Mouse (Mus musculus) cerebellum, adult 11-12 months (tissue): Measurements from ENCODE around the gene Cd320.
"Not testable (repeated sequence)": the region's sequence is repeated elsewhere in the genome, so short reads cannot be mapped to it uniquely, and the experiment has no call there.

Experiments used
- DNase-seq: peaks from one replicate; pipeline ENCODE4 v3.0.0; 2022

The Cd320 gene

GRCm38 (mm10) chr17:33826850-33827249, 16.0 kb upstream of the Cd320 start:
- DNase-seq: peak; percentile 63

GRCm38 (mm10) chr17:33828892-33829291, 14.0 kb upstream of the Cd320 start:
- peak; percentile 74 for DNase-seq

- DNase-seq: peak; percentile 36
These were observed 13.3 kb upstream of the Cd320 start for GRCm38 (mm10) chr17:33829561-33829960.

- no peak for DNase-seq
These were observed 1.3 kb downstream of the Cd320 start for GRCm38 (mm10) chr17:33844196-33844595.

- DNase-seq: no peak
These were observed 5.2 kb downstream of the Cd320 start for GRCm38 (mm10) chr17:33848139-33848538.

GRCm38 (mm10) chr17:33851331-33851730, 8.4 kb downstream of the Cd320 start:
- DNase-seq: no peak

- no peak for DNase-seq
These were observed 14.9 kb downstream of the Cd320 start for GRCm38 (mm10) chr17:33857816-33858215.

- DNase-seq: no peak
These were observed 22.6 kb downstream of the Cd320 start for GRCm38 (mm10) chr17:33865330-33866030.

- not testable (repeated sequence) for DNase-seq
These were observed 30.6 kb downstream of the Cd320 start, which contains the start of gene Gm7029 for GRCm38 (mm10) chr17:33873537-33873936. Gene Gm7029, plus strand, starts transcription at chr17:33873837.

- DNase-seq: peak; percentile 47
These were observed 31.5 kb downstream of the Cd320 start for GRCm38 (mm10) chr17:33874411-33874810.

GRCm38 (mm10) chr17:33875797-33876196, 32.9 kb downstream of the Cd320 start:
- DNase-seq: not testable (repeated sequence)

- not testable (repeated sequence) for DNase-seq
These were observed 41.4 kb downstream of the Cd320 start for GRCm38 (mm10) chr17:33884320-33884719.

- DNase-seq: not testable (repeated sequence)
These were observed 44.9 kb downstream of the Cd320 start for GRCm38 (mm10) chr17:33887802-33888201.

- not testable (repeated sequence) for DNase-seq
These were observed 45.3 kb downstream of the Cd320 start for GRCm38 (mm10) chr17:33888230-33888629.

- not testable (repeated sequence) for DNase-seq
These were observed 47.1 kb downstream of the Cd320 start for GRCm38 (mm10) chr17:33889941-33890532.

GRCm38 (mm10) chr17:33890533-33891059, 47.7 kb downstream of the Cd320 start, which contains the start of gene Kifc1:
Gene Kifc1, minus strand, starts transcription at chr17:33890661.
- peak; percentile 100 for DNase-seq

- DNase-seq: no peak
These were observed 48.5 kb downstream of the Cd320 start for GRCm38 (mm10) chr17:33891357-33891756.

GRCm38 (mm10) chr17:33891892-33892291, 49.0 kb downstream of the Cd320 start:
- DNase-seq: peak; percentile 28

- DNase-seq: peak; percentile 27
These were observed 49.5 kb downstream of the Cd320 start for GRCm38 (mm10) chr17:33892429-33892828.

GRCm38 (mm10) chr17:33893011-33893410, 50.1 kb downstream of the Cd320 start:
- peak; percentile 5 for DNase-seq

GRCm38 (mm10) chr17:33897114-33897794, 54.4 kb downstream of the Cd320 start:
- DNase-seq: peak; percentile 4

- not testable (repeated sequence) for DNase-seq
These were observed 55.3 kb downstream of the Cd320 start for GRCm38 (mm10) chr17:33898193-33898592.
